ENCODE assay signal across 9 mouse cellular contexts in the genomic region with DNA sequence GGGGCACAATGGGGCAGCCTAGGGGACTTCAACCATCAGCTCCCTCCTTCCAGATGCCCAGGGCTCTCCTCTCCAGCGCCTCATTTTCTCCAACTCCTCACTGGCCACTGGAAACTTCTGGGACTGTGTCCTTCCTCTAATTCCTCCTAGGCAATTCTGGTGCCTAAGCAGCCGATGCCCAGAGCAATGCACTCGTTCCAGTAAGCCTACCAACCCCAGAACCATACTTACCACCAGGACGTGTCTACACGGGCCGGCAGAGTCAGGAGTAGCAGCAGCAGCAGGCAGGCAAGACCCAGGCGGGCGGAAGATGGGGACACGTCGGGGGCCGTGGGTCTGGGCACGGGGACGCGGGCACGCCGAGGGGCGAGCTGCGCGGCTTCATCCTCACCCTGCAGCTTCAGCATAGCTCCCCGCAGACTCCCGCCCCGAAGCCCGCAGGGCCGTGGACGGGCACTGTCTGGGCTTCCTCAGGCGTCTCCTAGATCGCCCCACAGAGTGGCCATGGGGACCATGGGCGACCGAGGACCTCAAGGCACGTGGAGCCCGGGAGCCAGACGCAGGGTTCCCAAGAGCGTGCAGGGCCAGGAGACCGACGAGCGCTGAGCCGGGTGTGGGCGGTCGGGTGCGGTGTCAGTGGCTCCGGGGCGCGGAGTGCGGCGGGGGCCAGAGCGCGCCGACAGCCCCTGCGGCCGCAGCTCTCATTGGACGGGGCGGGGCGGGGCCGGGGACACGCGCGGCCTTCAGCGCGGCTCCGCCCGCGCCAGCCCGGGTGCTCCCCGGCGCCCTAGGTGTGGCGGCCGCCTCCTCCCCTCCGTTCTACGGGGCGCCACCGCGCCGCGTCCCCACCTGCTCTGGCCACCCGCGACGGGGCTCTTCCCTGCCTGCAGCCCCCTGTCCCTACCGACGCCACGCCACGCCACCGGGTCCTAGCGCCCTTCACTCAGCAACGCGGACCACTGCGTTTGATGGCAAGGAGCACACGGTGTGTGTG. TPM values are rescaled to one million over a fixed set of nuclear protein-coding genes. Genes with fewer than 3 reads are reported as not detected.
DNase-seq lines count a peak whose midpoint lies in the region; ATAC-seq lines count a peak whose summit lies in the region.
"Had no signal": no experiment of that assay in that cellular context is flagged by ENCODE, and none has a peak within 500 bp of the region (broad histone marks: within the 10 kb centered on the region; RNA-seq: fewer than 3 reads in every experiment).

Wnt2b (minus strand) TSS at position 856 of the 994 bp plus-strand sequence.

- peak within 1 kb of the TSS; percentile 56 for H3K4me3 ChIP-seq in forebrain, embryonic 16.5 days (replicated peaks; ENCODE audit: low read length)
- H3K4me3 ChIP-seq in kidney, embryonic 16.5 days (ENCODE audit: low read length): peak within 1 kb of the TSS; percentile 56
- H3K4me3 ChIP-seq in midbrain, embryonic 13.5 days (replicated peaks): peak within 1 kb of the TSS; percentile 57

- peak within 1 kb of the TSS; percentile 66 for H3K4me2 ChIP-seq in forebrain, embryonic 16.5 days (ENCODE audit: low read length)
- H3K4me2 ChIP-seq in kidney, embryonic 16.5 days (replicated peaks; ENCODE audit: low read depth, low read length): peak within 1 kb of the TSS; percentile 82
- peak within 1 kb of the TSS; percentile 72 for H3K4me2 ChIP-seq in midbrain, embryonic 13.5 days (replicated peaks)

- no peaks in the 10 kb centered on the region for H3K36me3 ChIP-seq in forebrain, embryonic 16.5 days (ENCODE audit: control insufficient read depth, insufficient read depth)
- H3K36me3 ChIP-seq in kidney, embryonic 16.5 days (ENCODE audit: insufficient read depth, low read length): no peaks in the 10 kb centered on the region
- H3K36me3 ChIP-seq in midbrain, embryonic 13.5 days: no peaks in the 10 kb centered on the region
- H3K36me3 ChIP-seq: G1E had no signal

- peak; percentile 61 for ATAC-seq in forebrain, embryonic 16.5 days
- ATAC-seq in kidney, embryonic 16.5 days (ENCODE audit: low FRiP score, low TSS enrichment): peak; percentile 72
- peak; percentile 71 for ATAC-seq in midbrain, embryonic 13.5 days

- peaks cover 52% of the 10 kb centered on the region for H3K27me3 ChIP-seq in forebrain, embryonic 16.5 days (replicated peaks; ENCODE audit: control insufficient read depth, insufficient read depth, low read length)
- peaks cover 60% of the 10 kb centered on the region for H3K27me3 ChIP-seq in kidney, embryonic 16.5 days (ENCODE audit: insufficient read depth, low read length)
- H3K27me3 ChIP-seq in midbrain, embryonic 13.5 days: peaks cover 82% of the 10 kb centered on the region

- peaks cover 20% of the 10 kb centered on the region for H3K4me1 ChIP-seq in forebrain, embryonic 16.5 days (replicated peaks; ENCODE audit: control insufficient read depth, insufficient read depth, low read length)
- H3K4me1 ChIP-seq in kidney, embryonic 16.5 days (ENCODE audit: insufficient read depth, low read length): peaks cover 24% of the 10 kb centered on the region
- H3K4me1 ChIP-seq in midbrain, embryonic 13.5 days (replicated peaks): peaks cover 31% of the 10 kb centered on the region

- no peaks in the 10 kb centered on the region for H3K9me3 ChIP-seq in forebrain, embryonic 16.5 days (ENCODE audit: control insufficient read depth, low read length)
- no peaks in the 10 kb centered on the region for H3K9me3 ChIP-seq in kidney, embryonic 16.5 days (ENCODE audit: low read length)
- H3K9me3 ChIP-seq in midbrain, embryonic 13.5 days: no peaks in the 10 kb centered on the region

- intact Hi-C loops in heart, postnatal 25 days (cut with DNase I): no loop called here

- WGBS in forebrain, embryonic 16.5 days: under 1% methylated on average over 60 of the region's 87 CpGs
- 2% methylated on average over 79 of the region's 87 CpGs for WGBS in kidney, embryonic 16.5 days
- WGBS in midbrain, embryonic 13.5 days: 2% methylated on average over 61 of the region's 87 CpGs

- peak within 1 kb of the TSS; percentile 55 for H3K9ac ChIP-seq in forebrain, embryonic 16.5 days (replicated peaks; ENCODE audit: low read depth, low read length)
- H3K9ac ChIP-seq in kidney, embryonic 16.5 days (replicated peaks; ENCODE audit: low read length): peak within 1 kb of the TSS; percentile 53
- peak within 1 kb of the TSS; percentile 64 for H3K9ac ChIP-seq in midbrain, embryonic 13.5 days (replicated peaks)

- no peak within 1 kb of the TSS for H3K27ac ChIP-seq in forebrain, embryonic 16.5 days (ENCODE audit: low read length)
- H3K27ac ChIP-seq in kidney, embryonic 16.5 days (ENCODE audit: low read length): no peak within 1 kb of the TSS
- H3K27ac ChIP-seq in midbrain, embryonic 13.5 days: no peak within 1 kb of the TSS

- DNase-seq in heart, adult 11 months: peak; percentile 90
- DNase-seq in heart, postnatal 25 days (ENCODE audit: low spot score): no peak
- DNase-seq in ZHBTc4 (ENCODE audit: low read depth, low spot score): peak; percentile 50
- no peak for DNase-seq in right cerebral cortex, adult 18-20 months
- DNase-seq in layer of hippocampus, adult 9-10 months (ENCODE audit: low spot score): no peak

RNA-seq across cellular contexts. Expression of gene Wnt2b, which starts in this region (rescaled TPM):
- 1 to 10 TPM; 1.0 to 1.9 TPM for total RNA-seq in heart, postnatal 25 days (2021)
- polyA plus RNA-seq in forebrain, embryonic 16.5 days (2015; fragmentation: Nextera tagmentation; extraction: Ambion mirVana): 0.46 and 0.56 TPM in 2 replicates
- 0.54 and 0.80 TPM in 2 replicates for polyA plus RNA-seq in kidney, embryonic 16.5 days (2015; fragmentation: Nextera tagmentation; extraction: Ambion mirVana)
- 0.66 and 1.3 TPM in 2 replicates for polyA plus RNA-seq in midbrain, embryonic 13.5 days (2015; fragmentation: Nextera tagmentation; extraction: Ambion mirVana)
- polyA plus RNA-seq: G1E had no signal

Comparison
In these comparisons a context has a peak if more than half of its experiments do, and no peak if none do; other contexts are left out.
1. DNase-seq: peak in heart, adult 11 months (single experiment) and ZHBTc4 (single experiment); none in heart, postnatal 25 days (single experiment), right cerebral cortex, adult 18-20 months (single experiment) and layer of hippocampus, adult 9-10 months (single experiment).
2. Peak in ATAC-seq, H3K4me3 ChIP-seq, H3K9ac ChIP-seq and H3K4me2 ChIP-seq in forebrain, embryonic 16.5 days; RNA of the gene not detected or under 1 TPM.
3. Peak in ATAC-seq, H3K4me3 ChIP-seq, H3K9ac ChIP-seq and H3K4me2 ChIP-seq in kidney, embryonic 16.5 days; RNA of the gene not detected or under 1 TPM.
4. Peak in every context shown above with its lines, with median percentiles within 50 percentile points of each other: ATAC-seq, H3K4me2 ChIP-seq, H3K4me3 ChIP-seq and H3K9ac ChIP-seq.